Mouse (Mus musculus) cerebellum, adult 2 months (tissue): ENCODE measurements around the gene Col26a1. TPM values are rescaled to one million over a fixed set of nuclear protein-coding genes. Genes with fewer than 3 reads are reported as not detected.

Source experiments
- DNase-seq, 2 experiments: peaks; one replicate each; pipeline ENCODE4 v3.0.0; 2021
- H3K27ac ChIP-seq: fragments of 200-500 bp; 2 replicates; pipeline ENCODE4 v1.5.1; 2012; ENCODE audit warnings: low read length, control low read depth, inconsistent platforms; ENCODE audit not compliant: insufficient read depth
- H3K27me3 ChIP-seq: fragments of 200-500 bp; 2 replicates; pipeline ENCODE4 v1.6.1; 2012; ENCODE audit warnings: inconsistent platforms, mild to moderate bottlenecking, low read length, moderate library complexity; ENCODE audit not compliant: control insufficient read depth, insufficient read depth
- H3K4me1 ChIP-seq: fragments of 200-500 bp; 2 replicates; pipeline ENCODE4 v1.6.1; 2011; ENCODE audit warnings: low read length; ENCODE audit not compliant: control insufficient read depth, insufficient read depth
- H3K4me3 ChIP-seq: fragments of 200-500 bp; replicated peaks from 2 replicates; pipeline ENCODE3; 2011; ENCODE audit warnings: mild to moderate bottlenecking, low read depth, low read length, control low read depth; ENCODE audit not compliant: insufficient read depth
- CTCF ChIP-seq: fragments of 200-500 bp; IDR thresholded peaks from 2 replicates; pipeline ENCODE4 v1.5.1; 2011; ENCODE audit warnings: low read depth, mild to moderate bottlenecking, control low read depth, low read length, moderate library complexity, borderline replicate concordance; ENCODE audit not compliant: insufficient read depth
- POLR2A ChIP-seq: fragments of 200-500 bp; IDR thresholded peaks from 2 replicates; pipeline ENCODE4 v1.6.1; 2011; ENCODE audit warnings: low read length, control low read depth, borderline replicate concordance; ENCODE audit not compliant: insufficient read depth
- WGBS: fragments of 180-500 bp; shearing (Covaris S2); methylation state at CpG from one replicate; pipeline ENCODE4 v1.1.7; 2018; 5-methylcytosine and 5-hydroxymethylcytosine counted together
- polyA plus RNA-seq: library from polyadenylated mRNA; depleted of rRNA; stranded (reverse); fragments of >200 nt; gene quantifications from 2 replicates; pipeline ENCODE4 v1.2.3, GENCODE M21; 2012

Gene Col26a1
- polyA plus RNA-seq, 1 experiment, result 4.0 TPM

GRCm38 (mm10) chr5:136773044-136774039 is 109.7 kb downstream of the Col26a1 start:
- Histone ChIP-seq H3K4me3 (no peak overlapping the region), H3K27me3 (no peaks in the 10 kb centered on the region), H3K4me1 (no peaks in the 10 kb centered on the region), H3K27ac (no peak overlapping the region)
- 52% methylated on average over 22 of the region's 22 CpGs for WGBS
- DNase-seq, result no peak
- TF ChIP-seq CTCF (no peak), POLR2A (no peak)

DNA sequence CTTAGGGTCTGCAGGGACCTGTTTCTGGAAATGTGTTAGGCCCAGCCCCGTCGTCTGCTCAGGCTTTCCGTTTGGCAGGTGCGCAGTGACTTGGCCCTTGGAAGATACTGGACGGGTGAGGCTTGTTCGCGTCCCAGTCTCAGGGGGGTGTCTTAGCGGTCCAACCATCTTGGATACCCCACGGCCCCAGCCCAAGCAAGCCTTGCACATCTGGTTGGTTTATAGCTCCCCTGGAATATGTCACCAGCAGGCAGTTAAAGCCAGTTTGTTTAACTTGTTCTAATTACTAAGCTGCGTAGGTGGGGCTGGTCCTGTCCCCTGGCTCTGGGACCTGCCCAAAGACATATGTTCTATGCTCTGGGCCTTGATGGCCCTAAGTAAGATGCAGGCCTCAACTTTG is 111.9 kb downstream of the Col26a1 start:
- DNase-seq, result no peak
- no peak for TF ChIP-seq CTCF
- no peak for TF ChIP-seq POLR2A
- Histone ChIP-seq H3K27me3 (no peaks in the 10 kb centered on the region), H3K27ac (no peak overlapping the region), H3K4me1 (no peaks in the 10 kb centered on the region), H3K4me3 (no peak overlapping the region)
- 80% methylated on average over 10 of the region's 10 CpGs for WGBS

DNA sequence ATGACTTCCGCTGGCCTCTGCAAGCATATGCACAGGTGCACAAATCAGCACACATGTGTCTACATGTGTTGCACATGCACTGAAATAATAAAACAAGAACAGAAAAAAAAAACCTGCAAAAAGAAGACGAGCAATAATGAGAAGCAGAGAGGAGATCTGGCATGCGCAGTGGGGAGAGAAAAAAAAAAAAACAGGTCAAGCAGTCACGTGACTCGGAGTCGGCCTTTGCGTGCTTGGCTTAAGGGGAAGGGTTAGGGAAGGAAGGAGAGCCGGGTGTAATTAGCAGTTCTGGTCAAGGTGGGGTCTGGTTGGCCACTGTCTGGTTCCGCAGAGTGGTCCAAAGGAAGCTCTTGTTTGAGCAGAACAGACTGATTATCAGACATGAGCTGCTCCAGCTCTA is 115.7 kb downstream of the Col26a1 start:
- TF ChIP-seq CTCF (no peak), POLR2A (no peak)
- 78% methylated on average over 9 of the region's 9 CpGs for WGBS
- no peak overlapping the region for H3K27ac ChIP-seq
- no peak overlapping the region for H3K4me3 ChIP-seq
- DNase-seq, result no peak
- H3K4me1 ChIP-seq, result no peaks in the 10 kb centered on the region
- no peaks in the 10 kb centered on the region for H3K27me3 ChIP-seq

DNA sequence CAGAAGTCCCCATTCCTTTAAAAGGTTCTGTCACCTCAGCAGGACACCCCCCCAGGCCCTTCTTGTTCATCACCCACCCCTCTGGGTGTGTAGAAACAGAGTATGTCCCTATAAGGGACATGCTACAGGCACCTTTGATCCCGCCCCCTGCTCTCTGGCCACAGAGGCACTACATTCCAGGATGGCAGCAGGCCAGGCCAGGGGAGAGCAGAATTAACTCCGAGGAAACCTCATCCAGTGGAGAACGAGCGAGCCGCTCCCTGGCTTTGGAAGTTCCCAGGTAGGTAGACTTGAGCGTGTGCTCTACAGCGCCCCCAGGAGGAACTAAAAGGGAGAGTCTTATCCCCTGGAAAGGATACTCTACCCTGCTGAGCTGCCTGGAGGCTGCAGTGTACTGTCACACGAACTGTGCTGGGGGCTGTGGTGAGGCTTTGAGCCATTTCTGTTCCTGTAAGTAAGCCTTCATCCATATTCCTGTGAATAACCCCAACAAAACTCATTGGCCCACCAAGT is 118.8 kb downstream of the Col26a1 start:
- Histone ChIP-seq H3K27me3 (no peaks in the 10 kb centered on the region), H3K4me1 (no peaks in the 10 kb centered on the region), H3K27ac (no peak overlapping the region), H3K4me3 (no peak overlapping the region)
- no peak for TF ChIP-seq CTCF
- DNase-seq, result no peak
- 32% methylated on average over 8 of the region's 8 CpGs for WGBS

- Histone ChIP-seq H3K27ac (no peak overlapping the region), H3K4me3 (no peak overlapping the region), H3K27me3 (no peaks in the 10 kb centered on the region), H3K4me1 (no peaks in the 10 kb centered on the region)
- 62% methylated on average over 6 of the region's 6 CpGs for WGBS
- no peak for TF ChIP-seq POLR2A
- TF ChIP-seq CTCF, result no peak
- no peak for DNase-seq
These were observed 122.7 kb downstream of the Col26a1 start for GRCm38 (mm10) chr5:136760345-136760744.

GRCm38 (mm10) chr5:136759781-136760180 is 123.2 kb downstream of the Col26a1 start:
- TF ChIP-seq CTCF (peak; percentile 35; the same call in 1 of the 2 replicates), POLR2A (no peak)
- no peaks in the 10 kb centered on the region for H3K27me3 ChIP-seq
- H3K4me3 ChIP-seq, result no peak overlapping the region
- 45% methylated on average over 6 of the region's 6 CpGs for WGBS
- no peaks in the 10 kb centered on the region for H3K4me1 ChIP-seq
- no peak for DNase-seq
- H3K27ac ChIP-seq, result no peak overlapping the region

DNA sequence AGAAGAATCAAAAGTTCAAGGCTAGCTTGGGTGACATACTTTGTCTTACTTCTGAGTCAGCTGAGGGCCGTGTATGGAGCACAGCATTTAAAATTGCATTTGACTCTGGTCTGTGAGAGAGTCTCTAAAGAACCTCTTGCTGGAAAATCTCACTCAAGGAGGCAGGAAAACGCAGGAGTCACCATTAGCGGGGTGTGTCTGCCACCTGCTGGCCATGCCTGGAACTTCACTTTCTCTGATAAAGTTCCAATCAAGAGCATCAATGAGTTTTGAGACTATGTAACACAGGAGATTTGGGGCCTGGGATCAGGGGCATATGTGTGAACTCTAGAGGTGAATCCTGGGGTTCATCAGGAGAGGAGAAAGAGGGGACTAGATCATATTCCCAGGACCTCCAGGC is 127.3 kb downstream of the Col26a1 start:
- no peak overlapping the region for H3K27ac ChIP-seq
- peak; percentile 26 to 68 for DNase-seq
- H3K4me1 ChIP-seq, result no peaks in the 10 kb centered on the region
- H3K4me3 ChIP-seq, result no peak overlapping the region
- peak; percentile 96 for TF ChIP-seq CTCF
- TF ChIP-seq POLR2A, result no peak
- WGBS, result 0% methylated on average over 3 of the region's 3 CpGs
- no peaks in the 10 kb centered on the region for H3K27me3 ChIP-seq
